Comparison of ENCODE assay signal across 8 mouse cellular contexts in genomic region chr11:78059833-78060757, GRCm38 (mm10). TPM values are rescaled to one million over a fixed set of nuclear protein-coding genes. Genes with fewer than 3 reads are reported as not detected.
DNase-seq lines count a peak whose midpoint lies in the region; ATAC-seq and TF ChIP-seq lines count a peak whose summit lies in the region.

No protein-coding gene starts in this region.

- 65% methylated on average over 9 of the region's 9 CpGs for WGBS in embryonic facial prominence, embryonic 10.5 days
- WGBS in heart, adult 2 months: 41% methylated on average over 9 of the region's 9 CpGs
- 38% methylated on average over 9 of the region's 9 CpGs for WGBS in kidney, adult 2 months
- 54% methylated on average over 9 of the region's 9 CpGs for WGBS in limb, embryonic 14.5 days
- 52% methylated on average over 9 of the region's 9 CpGs for WGBS in midbrain, postnatal 0 days

- H3K27ac ChIP-seq in embryonic facial prominence, embryonic 10.5 days (replicated peaks): no peak overlapping the region
- H3K27ac ChIP-seq in heart, adult 2 months: no peak overlapping the region
- H3K27ac ChIP-seq in kidney, adult 2 months (ENCODE audit: insufficient read depth, low read depth, low read length): no peak overlapping the region
- no peak overlapping the region for H3K27ac ChIP-seq in limb, embryonic 14.5 days (replicated peaks; ENCODE audit: low read depth, low read length)
- H3K27ac ChIP-seq in midbrain, postnatal 0 days (ENCODE audit: low read depth, low read length): no peak overlapping the region

- peaks cover 6% of the 10 kb centered on the region for H3K4me1 ChIP-seq in embryonic facial prominence, embryonic 10.5 days
- H3K4me1 ChIP-seq in heart, adult 2 months (ENCODE audit: control insufficient read depth, insufficient read depth, low read length): no peaks in the 10 kb centered on the region
- no peaks in the 10 kb centered on the region for H3K4me1 ChIP-seq in kidney, adult 2 months (ENCODE audit: control insufficient read depth, insufficient read depth, low read length)
- H3K4me1 ChIP-seq in limb, embryonic 14.5 days (ENCODE audit: control insufficient read depth, insufficient read depth, low read length): peaks cover 5% of the 10 kb centered on the region; the same call in 1 of the 2 replicates
- no peaks in the 10 kb centered on the region for H3K4me1 ChIP-seq in midbrain, postnatal 0 days (ENCODE audit: insufficient read depth, low read length)

- TF ChIP-seq EP300 in heart, adult 2 months (IDR thresholded peaks at IDR 0.05; ENCODE audit: insufficient read depth, low read depth, low read length): peak; percentile 95

- no peaks in the 10 kb centered on the region for H3K9me3 ChIP-seq in embryonic facial prominence, embryonic 10.5 days
- no peaks in the 10 kb centered on the region for H3K9me3 ChIP-seq in limb, embryonic 14.5 days (ENCODE audit: control insufficient read depth, low read length)
- H3K9me3 ChIP-seq in midbrain, postnatal 0 days (ENCODE audit: low read length): no peaks in the 10 kb centered on the region

- peak; percentile 92 for TF ChIP-seq CTCF in heart, adult 2 months (IDR thresholded peaks at IDR 0.05)
- TF ChIP-seq CTCF in kidney, adult 2 months (conservative IDR thresholded peaks at IDR 0.05; ENCODE audit: insufficient read depth, insufficient read length, low read depth, low read length): peak; percentile 99
- TF ChIP-seq CTCF in midbrain, postnatal 0 days (IDR thresholded peaks at IDR 0.05): peak; percentile 85

- peak; percentile 53 for ATAC-seq in limb, embryonic 14.5 days (ENCODE audit: low FRiP score, low read depth)
- peak; percentile 69 for ATAC-seq in midbrain, postnatal 0 days (ENCODE audit: low FRiP score)

- H3K9ac ChIP-seq in heart, adult 2 months (ENCODE audit: low read depth, low read length): no peak overlapping the region
- no peak overlapping the region for H3K9ac ChIP-seq in limb, embryonic 14.5 days (ENCODE audit: low read depth, low read length, severe bottlenecking)
- H3K9ac ChIP-seq in midbrain, postnatal 0 days (replicated peaks; ENCODE audit: low read length, poor library complexity, severe bottlenecking): no peak overlapping the region

- peak; percentile 66 for DNase-seq in layer of hippocampus, adult 11-12 months (ENCODE audit: low spot score)
- no peak for DNase-seq in layer of hippocampus, adult 9-10 months (ENCODE audit: low spot score)
- DNase-seq in embryonic facial prominence, embryonic 10.5 days (ENCODE audit: low spot score): peak; percentile 60
- peak; percentile 76 to 78 for DNase-seq in heart, adult 2 months
- peak; percentile 88 for DNase-seq in kidney, adult 2 months
- peak; percentile 66 for DNase-seq in limb, embryonic 14.5 days (ENCODE audit: low spot score)
- DNase-seq in midbrain, postnatal 0 days (ENCODE audit: low spot score): peak; percentile 88
- peak; percentile 57 to 72 for DNase-seq in spleen, postnatal 14 days (ENCODE audit: low spot score in 2 of 2)

- no peak overlapping the region for H3K4me3 ChIP-seq in embryonic facial prominence, embryonic 10.5 days
- no peak overlapping the region for H3K4me3 ChIP-seq in heart, adult 2 months
- H3K4me3 ChIP-seq in kidney, adult 2 months (ENCODE audit: insufficient read depth, low read depth, low read length): no peak overlapping the region
- no peak overlapping the region for H3K4me3 ChIP-seq in limb, embryonic 14.5 days (replicated peaks; ENCODE audit: low read length)
- H3K4me3 ChIP-seq in midbrain, postnatal 0 days (ENCODE audit: low read depth, low read length): no peak overlapping the region

- no peaks in the 10 kb centered on the region for H3K27me3 ChIP-seq in embryonic facial prominence, embryonic 10.5 days (replicated peaks; ENCODE audit: low read depth, poor library complexity, severe bottlenecking)
- H3K27me3 ChIP-seq in heart, adult 2 months (ENCODE audit: control insufficient read depth, insufficient read depth, low read length): no peaks in the 10 kb centered on the region
- no peaks in the 10 kb centered on the region for H3K27me3 ChIP-seq in kidney, adult 2 months (replicated peaks; ENCODE audit: control insufficient read depth, insufficient read depth, low read length)
- no peaks in the 10 kb centered on the region for H3K27me3 ChIP-seq in limb, embryonic 14.5 days (ENCODE audit: control insufficient read depth, insufficient read depth, low read length)
- no peaks in the 10 kb centered on the region for H3K27me3 ChIP-seq in midbrain, postnatal 0 days (ENCODE audit: insufficient read depth, low read length)

- H3K36me3 ChIP-seq in embryonic facial prominence, embryonic 10.5 days (replicated peaks): peaks cover 49% of the 10 kb centered on the region
- H3K36me3 ChIP-seq in heart, adult 2 months (ENCODE audit: control insufficient read depth, insufficient read depth, low read length): no peaks in the 10 kb centered on the region
- no peaks in the 10 kb centered on the region for H3K36me3 ChIP-seq in kidney, adult 2 months (ENCODE audit: control insufficient read depth, insufficient read depth, low read length)
- peaks cover 44% of the 10 kb centered on the region for H3K36me3 ChIP-seq in limb, embryonic 14.5 days (ENCODE audit: control insufficient read depth, insufficient read depth, low read length)
- H3K36me3 ChIP-seq in midbrain, postnatal 0 days (ENCODE audit: insufficient read depth, low read length): peaks cover 37% of the 10 kb centered on the region

- no peak overlapping the region for H3K4me2 ChIP-seq in limb, embryonic 14.5 days (replicated peaks; ENCODE audit: low read depth, low read length, severe bottlenecking)
- no peak overlapping the region for H3K4me2 ChIP-seq in midbrain, postnatal 0 days (ENCODE audit: low read depth, low read length, poor library complexity, severe bottlenecking)

- H3K79me2 ChIP-seq in heart, adult 2 months (replicated peaks; ENCODE audit: control insufficient read depth, insufficient read depth, low read length): no peaks in the 10 kb centered on the region

- intact Hi-C loops in heart, adult 2 months (cut with DNase I): loop anchor here (2.0 to 5.0 kb wide), 2 partner anchors 92 to 117 kb away; partner anchors contain the start of genes Nek8 and Tlcd1

- TF ChIP-seq POLR2A in heart, adult 2 months (IDR thresholded peaks at IDR 0.05; ENCODE audit: insufficient read depth, low read depth, low read length): no peak
- TF ChIP-seq POLR2A in kidney, adult 2 months (IDR thresholded peaks at IDR 0.05; ENCODE audit: low read depth, low read length): no peak
- no peak for TF ChIP-seq POLR2A in limb, embryonic 14.5 days (IDR thresholded peaks at IDR 0.05; ENCODE audit: borderline replicate concordance, extremely low read depth, insufficient read depth, insufficient read length)

RNA-seq across cellular contexts. Expression of gene Eral1, which starts 20.1 kb away (rescaled TPM):
- 40.9 and 41.5 TPM in 2 replicates for polyA plus RNA-seq in embryonic facial prominence, embryonic 10.5 days (2016; fragmentation: Nextera tagmentation; extraction: Ambion mirVana)
- 10 to 100 TPM; 25.0 to 28.2 TPM for total RNA-seq in heart, adult 2 months (2021)
- polyA plus RNA-seq in heart, adult 2 months (2012; rRNA removed): 34.9 and 42.4 TPM in 2 replicates
- polyA plus RNA-seq in kidney, adult 2 months (2012; rRNA removed): 39.1 and 41.6 TPM in 2 replicates
- 34.4 and 42.2 TPM in 2 replicates for polyA plus RNA-seq in limb, embryonic 14.5 days (2012; rRNA removed)
- polyA plus RNA-seq in limb, embryonic 14.5 days (2014; fragmentation: Nextera tagmentation; extraction: Ambion mirVana): 35.8 and 38.4 TPM in 2 replicates
- 30.7 and 39.2 TPM in 2 replicates for total RNA-seq in midbrain, postnatal 0 days (2014; rRNA removed)
- polyA plus RNA-seq in midbrain, postnatal 0 days (2015; fragmentation: Nextera tagmentation; extraction: Ambion mirVana): 26.1 and 27.4 TPM in 2 replicates

RNA-seq across cellular contexts. Expression of gene Flot2, which starts 22.4 kb away (rescaled TPM):
- polyA plus RNA-seq in embryonic facial prominence, embryonic 10.5 days (2016; fragmentation: Nextera tagmentation; extraction: Ambion mirVana): 57.8 and 60.9 TPM in 2 replicates
- total RNA-seq in heart, adult 2 months (2021): 10 to 100 TPM; 51.7 to 59.9 TPM
- polyA plus RNA-seq in heart, adult 2 months (2012; rRNA removed): 118 and 172 TPM in 2 replicates
- polyA plus RNA-seq in kidney, adult 2 months (2012; rRNA removed): 95.0 and 96.9 TPM in 2 replicates
- polyA plus RNA-seq in limb, embryonic 14.5 days (2012; rRNA removed): 68.5 and 81.2 TPM in 2 replicates
- polyA plus RNA-seq in limb, embryonic 14.5 days (2014; fragmentation: Nextera tagmentation; extraction: Ambion mirVana): 49.1 and 53.8 TPM in 2 replicates
- total RNA-seq in midbrain, postnatal 0 days (2014; rRNA removed): 67.3 and 87.1 TPM in 2 replicates
- 92.7 and 97.9 TPM in 2 replicates for polyA plus RNA-seq in midbrain, postnatal 0 days (2015; fragmentation: Nextera tagmentation; extraction: Ambion mirVana)

RNA-seq across cellular contexts. Expression of gene Dhrs13, which starts 28.0 kb away (rescaled TPM):
- polyA plus RNA-seq in embryonic facial prominence, embryonic 10.5 days (2016; fragmentation: Nextera tagmentation; extraction: Ambion mirVana): 12.8 and 13.2 TPM in 2 replicates
- total RNA-seq in heart, adult 2 months (2021): 1 to 10 TPM; 4.0 to 4.8 TPM
- 3.5 and 4.7 TPM in 2 replicates for polyA plus RNA-seq in heart, adult 2 months (2012; rRNA removed)
- 7.1 and 9.3 TPM in 2 replicates for polyA plus RNA-seq in kidney, adult 2 months (2012; rRNA removed)
- polyA plus RNA-seq in limb, embryonic 14.5 days (2012; rRNA removed): 14.7 and 18.2 TPM in 2 replicates
- polyA plus RNA-seq in limb, embryonic 14.5 days (2014; fragmentation: Nextera tagmentation; extraction: Ambion mirVana): 22.4 and 23.6 TPM in 2 replicates
- total RNA-seq in midbrain, postnatal 0 days (2014; rRNA removed): 69.3 and 77.7 TPM in 2 replicates
- 61.9 and 62.1 TPM in 2 replicates for polyA plus RNA-seq in midbrain, postnatal 0 days (2015; fragmentation: Nextera tagmentation; extraction: Ambion mirVana)

RNA-seq across cellular contexts. Expression of gene Fam222b, which starts 34.4 kb away (rescaled TPM):
- 28.2 and 29.9 TPM in 2 replicates for polyA plus RNA-seq in embryonic facial prominence, embryonic 10.5 days (2016; fragmentation: Nextera tagmentation; extraction: Ambion mirVana)
- 10 to 100 TPM; 10.4 to 11.4 TPM for total RNA-seq in heart, adult 2 months (2021)
- 11.9 and 12.6 TPM in 2 replicates for polyA plus RNA-seq in heart, adult 2 months (2012; rRNA removed)
- 13.4 and 14.7 TPM in 2 replicates for polyA plus RNA-seq in kidney, adult 2 months (2012; rRNA removed)
- polyA plus RNA-seq in limb, embryonic 14.5 days (2012; rRNA removed): 11.7 and 15.9 TPM in 2 replicates
- 13.3 and 18.1 TPM in 2 replicates for polyA plus RNA-seq in limb, embryonic 14.5 days (2014; fragmentation: Nextera tagmentation; extraction: Ambion mirVana)
- total RNA-seq in midbrain, postnatal 0 days (2014; rRNA removed): 27.2 and 34.5 TPM in 2 replicates
- 28.2 and 29.1 TPM in 2 replicates for polyA plus RNA-seq in midbrain, postnatal 0 days (2015; fragmentation: Nextera tagmentation; extraction: Ambion mirVana)
